11 mouse cellular contexts compared by ENCODE assay signal in genomic region chr9:64383021-64383788, GRCm38 (mm10). TPM values are rescaled to one million over a fixed set of nuclear protein-coding genes. Genes with fewer than 3 reads are reported as not detected.
A peak's percentile ranks its signal among the peaks of the same experiment; 100 is the strongest.
DNase-seq lines count a peak whose midpoint lies in the region; ATAC-seq and TF ChIP-seq lines count a peak whose summit lies in the region.
"Had no signal": no experiment of that assay in that cellular context is flagged by ENCODE, and none has a peak within 500 bp of the region (broad histone marks: within the 10 kb centered on the region; RNA-seq: fewer than 3 reads in every experiment).

No protein-coding gene starts in this region.

- TF ChIP-seq CTCF in hindbrain, postnatal 0 days (IDR thresholded peaks at IDR 0.05; ENCODE audit: low read depth): no peak
- TF ChIP-seq CTCF in stomach, postnatal 0 days (IDR thresholded peaks at IDR 0.05; ENCODE audit: low read depth): no peak
- TF ChIP-seq CTCF in forebrain, postnatal 0 days (IDR thresholded peaks at IDR 0.05; ENCODE audit: low read depth): no peak
- no peak for TF ChIP-seq CTCF in thymus, adult 2 months (IDR thresholded peaks at IDR 0.05; ENCODE audit: borderline replicate concordance, control insufficient read depth, extremely low read depth, insufficient read depth, low read length, poor library complexity)

- DNase-seq in hindbrain, postnatal 0 days (ENCODE audit: low spot score): peak; percentile 69
- no peak for DNase-seq in hindbrain, embryonic 10.5 days (ENCODE audit: low spot score)
- DNase-seq in stomach, postnatal 0 days (ENCODE audit: low spot score): no peak
- peak; percentile 45 for DNase-seq in forebrain, postnatal 0 days
- no peak for DNase-seq in thymus, adult 2 months
- no peak for DNase-seq in adrenal gland, adult 2 months
- DNase-seq: cerebellum, adult 9-10 months; gastrocnemius, postnatal 36 days had no signal

- no peak overlapping the region for H3K4me3 ChIP-seq in hindbrain, postnatal 0 days (ENCODE audit: low read length)
- no peak overlapping the region for H3K4me3 ChIP-seq in hindbrain, embryonic 10.5 days
- H3K4me3 ChIP-seq in stomach, embryonic 14.5 days (ENCODE audit: low read depth, low read length): no peak overlapping the region
- H3K4me3 ChIP-seq in stomach, postnatal 0 days (ENCODE audit: low read depth, low read length): no peak overlapping the region
- no peak overlapping the region for H3K4me3 ChIP-seq in forebrain, postnatal 0 days (ENCODE audit: low read depth, low read length)
- no peak overlapping the region for H3K4me3 ChIP-seq in thymus, adult 2 months (ENCODE audit: control insufficient read depth, insufficient read depth, low read length)
- H3K4me3 ChIP-seq: erythroblast, embryonic 14.5 days had no signal

- H3K36me3 ChIP-seq in hindbrain, postnatal 0 days (ENCODE audit: insufficient read depth, low read length): no peaks in the 10 kb centered on the region
- H3K36me3 ChIP-seq in hindbrain, embryonic 10.5 days: no peaks in the 10 kb centered on the region
- H3K36me3 ChIP-seq in stomach, embryonic 14.5 days (ENCODE audit: control insufficient read depth, insufficient read depth, low read length): no peaks in the 10 kb centered on the region
- no peaks in the 10 kb centered on the region for H3K36me3 ChIP-seq in stomach, postnatal 0 days (ENCODE audit: control insufficient read depth, insufficient read depth, low read length)
- no peaks in the 10 kb centered on the region for H3K36me3 ChIP-seq in forebrain, postnatal 0 days (ENCODE audit: insufficient read depth)
- H3K36me3 ChIP-seq in thymus, adult 2 months (ENCODE audit: control insufficient read depth, insufficient read depth, low read length): no peaks in the 10 kb centered on the region

- H3K9me3 ChIP-seq in hindbrain, postnatal 0 days (ENCODE audit: low read length): no peaks in the 10 kb centered on the region
- H3K9me3 ChIP-seq in hindbrain, embryonic 10.5 days: 0 out of 2 replicates have a peak, but pooled peaks cover 4% of the 10 kb centered on the region
- no peaks in the 10 kb centered on the region; the same call in 1 of the 2 replicates for H3K9me3 ChIP-seq in stomach, embryonic 14.5 days (ENCODE audit: control insufficient read depth, low read depth, low read length)
- no peaks in the 10 kb centered on the region for H3K9me3 ChIP-seq in stomach, postnatal 0 days (ENCODE audit: control insufficient read depth, low read length)
- H3K9me3 ChIP-seq in forebrain, postnatal 0 days (ENCODE audit: low read length): no peaks in the 10 kb centered on the region

- 44% methylated on average over 10 of the region's 10 CpGs for WGBS in hindbrain, postnatal 0 days
- 64% methylated on average over 10 of the region's 10 CpGs for WGBS in hindbrain, embryonic 10.5 days
- 34% methylated on average over 10 of the region's 10 CpGs for WGBS in stomach, embryonic 14.5 days
- 34% methylated on average over 10 of the region's 10 CpGs for WGBS in stomach, postnatal 0 days
- WGBS in forebrain, postnatal 0 days: 39% methylated on average over 10 of the region's 10 CpGs
- WGBS in thymus, adult 2 months: 63% methylated on average over 10 of the region's 10 CpGs

- ATAC-seq in hindbrain, postnatal 0 days: peak; percentile 64
- peak; percentile 50; the same call in 1 of the 2 replicates for ATAC-seq in stomach, embryonic 14.5 days (ENCODE audit: insufficient number of reproducible peaks, insufficient read depth, low FRiP score, low read depth)
- ATAC-seq in stomach, postnatal 0 days (ENCODE audit: low FRiP score, low TSS enrichment): no peak
- ATAC-seq in forebrain, postnatal 0 days: peak; percentile 57; the same call in 1 of the 2 replicates

- no peak overlapping the region for H3K27ac ChIP-seq in hindbrain, postnatal 0 days
- no peak overlapping the region for H3K27ac ChIP-seq in hindbrain, embryonic 10.5 days
- H3K27ac ChIP-seq in stomach, embryonic 14.5 days (ENCODE audit: low read length): no peak overlapping the region
- H3K27ac ChIP-seq in stomach, postnatal 0 days (replicated peaks): no peak overlapping the region
- H3K27ac ChIP-seq in forebrain, postnatal 0 days (ENCODE audit: low read depth, low read length): no peak overlapping the region
- H3K27ac ChIP-seq in thymus, adult 2 months (ENCODE audit: control insufficient read depth, insufficient read depth, low read length): no peak overlapping the region

- TF ChIP-seq EP300 in stomach, postnatal 0 days (optimal IDR thresholded peaks at IDR 0.05): no peak

- H3K9ac ChIP-seq in hindbrain, postnatal 0 days (replicated peaks; ENCODE audit: low read length): no peak overlapping the region
- no peak overlapping the region for H3K9ac ChIP-seq in stomach, embryonic 14.5 days (replicated peaks; ENCODE audit: low read depth, low read length)
- no peak overlapping the region for H3K9ac ChIP-seq in stomach, postnatal 0 days (ENCODE audit: low read length)
- H3K9ac ChIP-seq in forebrain, postnatal 0 days: no peak overlapping the region

- TF ChIP-seq POLR2A in thymus, adult 2 months (IDR thresholded peaks at IDR 0.05; ENCODE audit: control insufficient read depth, extremely low read depth, insufficient read depth, low read length, poor library complexity): no peak

- H3K27me3 ChIP-seq in hindbrain, postnatal 0 days (ENCODE audit: insufficient read depth, low read length): peaks cover 15% of the 10 kb centered on the region
- peaks cover 60% of the 10 kb centered on the region for H3K27me3 ChIP-seq in hindbrain, embryonic 10.5 days (ENCODE audit: insufficient read depth, poor library complexity, severe bottlenecking)
- H3K27me3 ChIP-seq in stomach, embryonic 14.5 days (ENCODE audit: control insufficient read depth, insufficient read depth, low read length): peaks cover 25% of the 10 kb centered on the region
- H3K27me3 ChIP-seq in stomach, postnatal 0 days (ENCODE audit: control insufficient read depth, insufficient read depth, low read length): peaks cover 6% of the 10 kb centered on the region; the same call in 1 of the 2 replicates
- peaks cover 11% of the 10 kb centered on the region for H3K27me3 ChIP-seq in forebrain, postnatal 0 days (ENCODE audit: insufficient read depth, low read length)
- H3K27me3 ChIP-seq in thymus, adult 2 months (ENCODE audit: control insufficient read depth, insufficient read depth, low read length): peaks cover 10% of the 10 kb centered on the region; the same call in 1 of the 2 replicates

- H3K4me1 ChIP-seq in hindbrain, postnatal 0 days (ENCODE audit: insufficient read depth, low read length): 0 out of 2 replicates have a peak, but pooled peaks cover 12% of the 10 kb centered on the region
- peaks cover 29% of the 10 kb centered on the region for H3K4me1 ChIP-seq in hindbrain, embryonic 10.5 days (replicated peaks)
- H3K4me1 ChIP-seq in stomach, embryonic 14.5 days (ENCODE audit: control insufficient read depth, insufficient read depth, low read length): peaks cover 12% of the 10 kb centered on the region; the same call in 1 of the 2 replicates
- H3K4me1 ChIP-seq in stomach, postnatal 0 days (replicated peaks; ENCODE audit: control insufficient read depth, insufficient read depth): 0 out of 2 replicates have a peak, but pooled peaks cover 2% of the 10 kb centered on the region
- 0 out of 2 replicates have a peak, but pooled peaks cover 2% of the 10 kb centered on the region for H3K4me1 ChIP-seq in forebrain, postnatal 0 days (ENCODE audit: insufficient read depth)
- no peaks in the 10 kb centered on the region for H3K4me1 ChIP-seq in thymus, adult 2 months (replicated peaks; ENCODE audit: control insufficient read depth, insufficient read depth, low read length)

- no peak overlapping the region for H3K4me2 ChIP-seq in hindbrain, postnatal 0 days (ENCODE audit: low read depth, low read length)
- H3K4me2 ChIP-seq in stomach, embryonic 14.5 days (replicated peaks; ENCODE audit: low read depth, low read length): no peak overlapping the region
- no peak overlapping the region for H3K4me2 ChIP-seq in stomach, postnatal 0 days (replicated peaks; ENCODE audit: low read depth)
- H3K4me2 ChIP-seq in forebrain, postnatal 0 days (ENCODE audit: low read depth): no peak overlapping the region

RNA-seq across cellular contexts. Expression of gene Megf11, which starts 2.2 kb away (rescaled TPM):
- total RNA-seq in hindbrain, postnatal 0 days (2014; rRNA removed): 38.2 and 42.0 TPM in 2 replicates
- 15.9 and 16.1 TPM in 2 replicates for polyA plus RNA-seq in hindbrain, postnatal 0 days (2015; fragmentation: Nextera tagmentation; extraction: Ambion mirVana)
- 1.0 and 5.6 TPM in 2 replicates for polyA plus RNA-seq in hindbrain, embryonic 10.5 days (2016; fragmentation: Nextera tagmentation; extraction: Ambion mirVana)
- 1.9 and 2.0 TPM in 2 replicates for polyA plus RNA-seq in stomach, embryonic 14.5 days (2014; fragmentation: Nextera tagmentation; extraction: Ambion mirVana)
- 0.46 and 0.67 TPM in 2 replicates for polyA plus RNA-seq in stomach, postnatal 0 days (2015; fragmentation: Nextera tagmentation; extraction: Ambion mirVana)
- total RNA-seq in forebrain, postnatal 0 days (2014; rRNA removed): 7.4 and 14.5 TPM in 2 replicates
- 5.0 and 8.9 TPM in 2 replicates for polyA plus RNA-seq in forebrain, postnatal 0 days (2015; fragmentation: Nextera tagmentation; extraction: Ambion mirVana)
- polyA plus RNA-seq in thymus, adult 2 months (2012; rRNA removed): 0.40 and 0.70 TPM in 2 replicates
- 1 to 10 TPM in 1 of 2 experiments, under 1 TPM in 1; 0.43 to 1.2 TPM for total RNA-seq in adrenal gland, adult 2 months (2021)
- 1.2 and 1.7 TPM in 2 replicates for polyA plus RNA-seq in adrenal gland, adult 2 months (2012; rRNA removed)
- total RNA-seq: megakaryocyte progenitor cell, adult 5-6 weeks had no signal
- polyA plus RNA-seq: erythroblast, embryonic 14.5 days had no signal

RNA-seq across cellular contexts. Expression of gene Dis3l, which starts 42.1 kb away (rescaled TPM):
- 15.3 and 20.9 TPM in 2 replicates for total RNA-seq in hindbrain, postnatal 0 days (2014; rRNA removed)
- polyA plus RNA-seq in hindbrain, postnatal 0 days (2015; fragmentation: Nextera tagmentation; extraction: Ambion mirVana): 15.7 and 16.0 TPM in 2 replicates
- polyA plus RNA-seq in hindbrain, embryonic 10.5 days (2016; fragmentation: Nextera tagmentation; extraction: Ambion mirVana): 20.6 and 22.0 TPM in 2 replicates
- polyA plus RNA-seq in stomach, embryonic 14.5 days (2014; fragmentation: Nextera tagmentation; extraction: Ambion mirVana): 22.9 and 23.4 TPM in 2 replicates
- polyA plus RNA-seq in stomach, postnatal 0 days (2015; fragmentation: Nextera tagmentation; extraction: Ambion mirVana): 6.9 and 7.2 TPM in 2 replicates
- total RNA-seq in forebrain, postnatal 0 days (2014; rRNA removed): 19.6 and 28.6 TPM in 2 replicates
- 15.3 and 18.1 TPM in 2 replicates for polyA plus RNA-seq in forebrain, postnatal 0 days (2015; fragmentation: Nextera tagmentation; extraction: Ambion mirVana)
- polyA plus RNA-seq in thymus, adult 2 months (2012; rRNA removed): 11.0 and 12.0 TPM in 2 replicates
- total RNA-seq in adrenal gland, adult 2 months (2021): 10 to 100 TPM; 21.7 to 22.4 TPM
- 42.8 and 47.8 TPM in 2 replicates for polyA plus RNA-seq in adrenal gland, adult 2 months (2012; rRNA removed)

Comparison
In these comparisons a context has a peak if more than half of its experiments do, and no peak if none do; other contexts are left out.
1. DNase-seq: peak in hindbrain, postnatal 0 days (single experiment) and forebrain, postnatal 0 days (single experiment); none in hindbrain, embryonic 10.5 days (single experiment), stomach, postnatal 0 days (single experiment), thymus, adult 2 months (single experiment) and adrenal gland, adult 2 months (single experiment).